Mouse (Mus musculus) embryonic fibroblast, embryonic 13.5 days (primary cell): Measurements from ENCODE around the gene Lhx2.

ENCODE experiments used
- CTCF ChIP-seq: IDR thresholded peaks from 2 replicates; pipeline ENCODE4 v1.5.1; 2011; ENCODE audit warnings: mild to moderate bottlenecking, control low read depth, low read length, moderate library complexity, borderline replicate concordance; ENCODE audit not compliant: insufficient read depth
- POLR2A ChIP-seq: IDR thresholded peaks from 2 replicates; pipeline ENCODE4 v1.6.1; 2011; ENCODE audit warnings: low read depth, mild to moderate bottlenecking, control low read depth, low read length, moderate library complexity

DNA sequence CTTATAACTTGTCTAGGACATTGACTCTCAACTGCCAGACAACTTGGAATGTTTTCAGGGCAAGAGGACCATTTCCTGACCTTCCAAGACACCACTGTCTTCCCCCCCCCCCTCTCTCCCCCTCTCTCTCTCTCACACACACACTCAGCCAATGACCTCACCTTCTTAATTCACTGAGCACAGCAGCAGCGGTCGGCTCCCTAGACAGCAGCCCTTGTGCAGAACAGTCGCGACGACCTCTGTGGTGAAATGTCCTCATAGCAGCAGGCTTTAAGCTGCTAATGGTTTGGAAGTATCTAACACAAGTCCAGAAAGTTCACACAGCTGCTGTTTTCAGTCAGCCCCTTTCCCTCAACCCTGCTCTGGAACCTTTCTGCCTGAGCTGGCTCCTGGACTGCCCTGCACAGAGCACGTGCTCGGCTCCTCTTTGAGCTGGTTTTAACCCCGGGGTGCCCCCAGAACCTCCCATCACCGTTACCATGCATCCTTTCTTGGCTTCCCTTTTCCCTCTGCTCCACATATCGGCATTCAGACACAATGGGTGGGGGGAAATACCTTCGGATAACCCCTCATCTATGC, 73.6 kb downstream of the Lhx2 start:
- TF ChIP-seq POLR2A, result no peak
- TF ChIP-seq CTCF, result no peak
